Mouse (Mus musculus) kidney, postnatal 0 days (tissue): Measurements from ENCODE around the gene Fam83d. TPM values are rescaled to one million over a fixed set of nuclear protein-coding genes. Genes with fewer than 3 reads are reported as not detected.

ENCODE experiments used
- ATAC-seq: fragments of 200-750 bp; cut with Nextera tagmentation; replicated peaks from 2 replicates; pipeline ENCODE4 v1.8.0; 2017; ENCODE audit warnings: low read depth, moderate number of reproducible peaks, moderate TSS enrichment, moderate library complexity; ENCODE audit not compliant: low FRiP score
- DNase-seq: peaks from one replicate; pipeline ENCODE4 v3.0.0-alpha.2; 2016; ENCODE audit warnings: low spot score
- H3K27ac ChIP-seq: fragments of 300-500 bp; sonication (generic); 2 replicates; pipeline ENCODE4 v1.5.1; 2014; ENCODE audit warnings: mild to moderate bottlenecking
- H3K27me3 ChIP-seq: fragments of 300-500 bp; sonication (generic); 2 replicates; pipeline ENCODE4 v1.6.1; 2014; ENCODE audit warnings: low read length, mixed read lengths; ENCODE audit not compliant: insufficient read depth
- H3K36me3 ChIP-seq: fragments of 300-500 bp; sonication (generic); 2 replicates; pipeline ENCODE4 v1.6.1; 2014; ENCODE audit warnings: low read length, mixed read lengths; ENCODE audit not compliant: insufficient read depth
- H3K4me1 ChIP-seq: fragments of 300-500 bp; sonication (generic); replicated peaks from 2 replicates; pipeline ENCODE4 v1.6.1; 2014; ENCODE audit warnings: antibody characterized with exemption, low read length, mixed read lengths; ENCODE audit not compliant: insufficient read depth
- H3K4me2 ChIP-seq: fragments of 300-500 bp; sonication (generic); 2 replicates; pipeline ENCODE4 v1.6.1; 2014; ENCODE audit warnings: mild to moderate bottlenecking, low read length, moderate library complexity, mixed read lengths
- H3K4me3 ChIP-seq: fragments of 300-500 bp; sonication (generic); replicated peaks from 2 replicates; pipeline ENCODE4 v1.5.1; 2014; ENCODE audit warnings: low read depth, low read length
- H3K9ac ChIP-seq: fragments of 300-500 bp; sonication (generic); 2 replicates; pipeline ENCODE4 v1.6.1; 2014; ENCODE audit warnings: low read depth, low read length
- H3K9me3 ChIP-seq: fragments of 300-500 bp; sonication (generic); replicated peaks from 2 replicates; pipeline ENCODE4 v1.6.1; 2016; ENCODE audit warnings: low read length, inconsistent platforms, mixed read lengths
- CTCF ChIP-seq: IDR thresholded peaks from 2 replicates; pipeline ENCODE4 v1.5.1; 2016; ENCODE audit warnings: antibody characterized with exemption, low read depth, mild to moderate bottlenecking, moderate library complexity
- WGBS: fragments of 180-500 bp; shearing (Covaris S2); extraction: QIAGEN DNeasy Blood & Tissue Kit; methylation state at CpG from one replicate; pipeline ENCODE4 v1.1.7; 2014; 5-methylcytosine and 5-hydroxymethylcytosine counted together
- microRNA-seq: library from miRNA; unstranded; fragments of <30 nt; microRNA quantifications from one replicate; pipeline ENCODE4, GENCODE M21; 2016
- polyA plus RNA-seq: library from polyadenylated mRNA; unstranded; fragments of >200 nt; fragmentation: Nextera tagmentation; extraction: Ambion mirVana; gene quantifications from 2 replicates; pipeline ENCODE4 v1.2.1, GENCODE M21; 2015

Fam83d gene
- polyA plus RNA-seq, 1 experiment from 2014 or later: 20.9 TPM

DNA sequence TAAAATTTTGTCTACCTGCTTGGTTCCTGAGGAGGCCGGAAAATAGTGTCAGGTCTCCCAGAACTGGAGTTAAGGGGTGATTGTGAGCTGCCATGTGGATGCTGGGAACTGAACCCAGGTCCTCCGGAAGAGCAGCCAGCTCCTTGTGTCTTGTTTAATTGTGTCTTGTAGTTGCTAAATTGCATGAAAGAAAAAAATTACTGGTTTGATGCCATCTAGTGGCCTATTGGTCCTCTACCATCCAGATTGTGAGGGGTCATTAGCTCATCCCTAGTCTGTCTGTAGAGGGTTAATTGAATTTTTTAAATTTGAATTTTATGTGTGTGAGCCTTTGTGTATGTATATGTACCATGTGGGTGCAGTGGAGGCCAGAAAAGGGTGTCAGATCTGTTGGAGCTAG is 60.2 kb downstream of the Fam83d start:
- Histone ChIP-seq H3K27me3 (no peaks in the 10 kb centered on the region), H3K4me2 (no peak overlapping the region), H3K27ac (no peak overlapping the region), H3K36me3 (peaks cover 40% of the 10 kb centered on the region; the same call in 1 of the 2 replicates), H3K9ac (no peak overlapping the region), H3K9me3 (no peaks in the 10 kb centered on the region), H3K4me1 (no peaks in the 10 kb centered on the region), H3K4me3 (no peak overlapping the region)
- DNase-seq (no peak), ATAC-seq (no peak)
- TF ChIP-seq CTCF: peak; percentile 37; the same call in 1 of the 2 replicates
- WGBS: 92% methylated on average over 2 of the region's 2 CpGs

DNA sequence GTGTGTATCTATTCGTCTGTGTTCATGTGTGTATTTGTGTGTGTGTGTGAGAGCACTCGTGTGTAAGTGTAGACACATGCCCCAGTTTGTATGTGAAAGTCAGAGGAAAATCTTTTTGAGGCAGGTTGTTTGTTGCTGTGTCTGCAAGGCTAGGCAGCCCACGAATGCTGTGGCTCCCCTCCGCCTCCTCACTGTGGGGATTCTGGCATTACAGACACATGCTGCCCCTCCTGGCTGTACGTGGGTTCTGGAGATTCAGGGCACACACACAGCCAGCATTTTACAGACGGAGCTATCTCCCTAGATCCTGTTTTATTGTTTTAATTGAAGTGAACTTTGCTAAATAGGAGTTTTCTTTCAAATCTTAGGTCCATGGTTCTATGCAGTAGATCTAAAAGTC is 61.9 kb downstream of the Fam83d start:
- ATAC-seq: no peak
- 76% methylated on average over 6 of the region's 6 CpGs for WGBS
- no peak for TF ChIP-seq CTCF
- no peak overlapping the region for H3K9ac ChIP-seq
- H3K4me1 ChIP-seq: no peaks in the 10 kb centered on the region
- no peak for DNase-seq
- no peak overlapping the region for H3K4me3 ChIP-seq
- no peak overlapping the region for H3K4me2 ChIP-seq
- H3K27ac ChIP-seq: no peak overlapping the region
- peaks cover 51% of the 10 kb centered on the region; the same call in 1 of the 2 replicates for H3K36me3 ChIP-seq
- no peaks in the 10 kb centered on the region for H3K9me3 ChIP-seq
- H3K27me3 ChIP-seq: no peaks in the 10 kb centered on the region

DNA sequence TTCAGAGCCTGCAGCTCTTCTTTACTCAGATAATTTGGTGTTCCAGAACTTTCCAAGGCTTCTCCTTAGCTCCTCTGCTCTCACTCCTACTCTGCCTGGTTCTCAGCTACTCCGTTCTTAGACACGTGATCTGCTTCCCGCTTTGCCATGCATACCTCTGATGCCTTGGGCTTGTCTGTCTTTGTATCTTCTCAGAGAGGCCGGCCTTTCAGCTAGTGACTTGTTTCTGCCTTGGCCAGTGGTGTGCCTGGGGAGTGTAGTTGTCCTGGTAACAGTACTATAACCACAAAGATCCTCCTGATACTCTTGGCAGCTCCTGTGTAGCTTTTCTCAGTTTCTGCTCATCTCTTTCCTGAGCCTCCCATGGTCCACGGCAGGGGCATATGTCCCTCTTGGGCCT is 65.3 kb downstream of the Fam83d start:
- no peak for TF ChIP-seq CTCF
- DNase-seq: no peak
- H3K9me3 ChIP-seq: no peaks in the 10 kb centered on the region
- no peaks in the 10 kb centered on the region for H3K4me1 ChIP-seq
- H3K36me3 ChIP-seq: peaks cover 52% of the 10 kb centered on the region; the same call in 1 of the 2 replicates
- no peak overlapping the region for H3K9ac ChIP-seq
- H3K27ac ChIP-seq: no peak overlapping the region
- no peaks in the 10 kb centered on the region for H3K27me3 ChIP-seq
- no peak overlapping the region for H3K4me2 ChIP-seq
- ATAC-seq: no peak
- H3K4me3 ChIP-seq: no peak overlapping the region
- WGBS: 81% methylated on average over 5 of the region's 5 CpGs

DNA sequence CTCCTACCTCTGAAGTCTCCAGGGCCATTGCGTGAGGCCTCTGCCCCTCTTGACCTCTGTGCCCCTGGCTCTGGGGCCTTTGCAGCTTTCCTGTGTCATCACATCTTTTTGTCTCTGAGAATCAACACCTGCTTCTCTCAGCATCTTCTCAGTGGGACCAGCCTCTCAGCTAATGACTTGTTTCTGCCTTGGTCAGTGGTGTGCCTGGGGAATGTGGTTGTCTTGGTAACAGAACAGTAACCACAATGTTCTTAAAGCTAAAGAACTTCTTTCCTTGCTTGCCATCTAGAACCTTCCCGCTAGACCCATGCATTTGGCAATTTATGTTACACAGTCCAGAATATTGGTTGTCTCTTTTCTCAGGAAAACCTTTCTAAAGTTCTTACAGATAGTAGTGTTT is 65.8 kb downstream of the Fam83d start:
- H3K36me3 ChIP-seq: peaks cover 47% of the 10 kb centered on the region; the same call in 1 of the 2 replicates
- no peak overlapping the region for H3K4me2 ChIP-seq
- 80% methylated on average over 2 of the region's 2 CpGs for WGBS
- H3K27ac ChIP-seq: no peak overlapping the region
- H3K4me1 ChIP-seq: no peaks in the 10 kb centered on the region
- no peak overlapping the region for H3K4me3 ChIP-seq
- ATAC-seq (no peak), DNase-seq (no peak)
- H3K27me3 ChIP-seq: no peaks in the 10 kb centered on the region
- no peaks in the 10 kb centered on the region for H3K9me3 ChIP-seq
- H3K9ac ChIP-seq: no peak overlapping the region
- no peak for TF ChIP-seq CTCF

Small RNA genes within 50 kb of the gene (microRNA-seq; reads per million reads assigned to microRNA genes)
- gene Gm26141: not detected

Other genes starting within 250 kb of the Fam83d start
- gene Slc32a1, start 157.3 kb upstream of the Fam83d start, polyA plus RNA-seq: not detected in 2 replicates
- 7.1 and 9.1 TPM in 2 replicates for gene Actr5, start 143.2 kb upstream of the Fam83d start, polyA plus RNA-seq
- gene Ppp1r16b, start 102.7 kb upstream of the Fam83d start, polyA plus RNA-seq: 10.1 TPM in 2 replicates
- gene Dhx35, start 26.7 kb downstream of the Fam83d start, polyA plus RNA-seq: 13.4 and 14.4 TPM in 2 replicates